Mouse (Mus musculus): ENCODE data around the gene Isca1. TPM values are rescaled to one million over a fixed set of nuclear protein-coding genes. Genes with fewer than 3 reads are reported as not detected.
"Not testable (repeated sequence)": the region's sequence is repeated elsewhere in the genome, so short reads cannot be mapped to it uniquely, and the experiment has no call there.

Gene Isca1
- 136 and 140 TPM in 2 replicates for total RNA-seq (2021)
- long read RNA-seq, experiment 1, transcript Isca1-201 (4 exons, 1,942 nt) = major isoform, 240 of 243 reads
- long read RNA-seq, experiment 1, partial matches to known transcripts = 2 of 243 reads
- long read RNA-seq, experiment 1, other reads (novel, unspliced or antisense) = 1 of 243 reads
- long read RNA-seq, experiment 2, transcript Isca1-201 (4 exons, 1,942 nt) = major isoform, 201 of 209 reads
- long read RNA-seq, experiment 2, partial matches to known transcripts = 3 of 209 reads
- long read RNA-seq, experiment 2, other reads (novel, unspliced or antisense) = 2 of 209 reads

- peak; percentile 100 for DNase-seq
These were observed at the start of gene Isca1 for GRCm38 (mm10) chr13:59769296-59770163. Isca1 (minus strand) TSS chr13:59769810.

- DNase-seq = no peak
These were observed 47.7 kb upstream of the Isca1 start for GRCm38 (mm10) chr13:59817352-59817751.

GRCm38 (mm10) chr13:59814109-59814591, 44.5 kb upstream of the Isca1 start:
- DNase-seq = no peak

- DNase-seq = no peak
These were observed 42.0 kb upstream of the Isca1 start for GRCm38 (mm10) chr13:59811581-59811980.

- peak; percentile 28 for DNase-seq
These were observed 31.4 kb upstream of the Isca1 start for GRCm38 (mm10) chr13:59801000-59801399.

- no peak for DNase-seq
These were observed 30.5 kb upstream of the Isca1 start for GRCm38 (mm10) chr13:59800077-59800476.

GRCm38 (mm10) chr13:59798306-59798705, 28.7 kb upstream of the Isca1 start:
- no peak for DNase-seq

- DNase-seq = no peak
These were observed 26.8 kb upstream of the Isca1 start for GRCm38 (mm10) chr13:59796466-59796848.

- DNase-seq = no peak
These were observed 26.3 kb upstream of the Isca1 start for GRCm38 (mm10) chr13:59795807-59796465.

- no peak for DNase-seq
These were observed 25.2 kb upstream of the Isca1 start for GRCm38 (mm10) chr13:59794786-59795185.

GRCm38 (mm10) chr13:59782145-59782544, 12.5 kb upstream of the Isca1 start, which contains the start of gene Gm49354:
Gm49354 (minus strand) TSS chr13:59782245.
- no peak for DNase-seq

GRCm38 (mm10) chr13:59779744-59780264, 10.2 kb upstream of the Isca1 start:
- DNase-seq = not testable (repeated sequence)

- DNase-seq = no peak
These were observed 9.6 kb upstream of the Isca1 start for GRCm38 (mm10) chr13:59779213-59779612.

GRCm38 (mm10) chr13:59775168-59775567, 5.6 kb upstream of the Isca1 start:
- DNase-seq = peak; percentile 50

- peak; percentile 87 for DNase-seq
These were observed 1.6 kb upstream of the Isca1 start for GRCm38 (mm10) chr13:59771257-59771656.

- DNase-seq = peak; percentile 16
These were observed 1.2 kb upstream of the Isca1 start for GRCm38 (mm10) chr13:59770847-59771246.

GRCm38 (mm10) chr13:59770164-59770562, 553 bp upstream of the Isca1 start:
- peak; percentile 90 for DNase-seq

- DNase-seq = peak; percentile 14
These were observed 1.1 kb downstream of the Isca1 start for GRCm38 (mm10) chr13:59768531-59768930.

- DNase-seq = peak; percentile 41
These were observed 2.7 kb downstream of the Isca1 start for GRCm38 (mm10) chr13:59766786-59767515.

GRCm38 (mm10) chr13:59762791-59763190, 6.8 kb downstream of the Isca1 start:
- no peak for DNase-seq

- DNase-seq = no peak
These were observed 12.7 kb downstream of the Isca1 start for GRCm38 (mm10) chr13:59756906-59757305.

GRCm38 (mm10) chr13:59750310-59750709, 19.3 kb downstream of the Isca1 start:
- no peak for DNase-seq
